Mouse (Mus musculus) lung, postnatal 25 days (tissue): Measurements from ENCODE around the gene Rfesd.

Experiments used
- DNase-seq: peaks from one replicate; pipeline ENCODE4 v3.0.0; 2022; ENCODE audit warnings: low spot score

Rfesd gene

DNA sequence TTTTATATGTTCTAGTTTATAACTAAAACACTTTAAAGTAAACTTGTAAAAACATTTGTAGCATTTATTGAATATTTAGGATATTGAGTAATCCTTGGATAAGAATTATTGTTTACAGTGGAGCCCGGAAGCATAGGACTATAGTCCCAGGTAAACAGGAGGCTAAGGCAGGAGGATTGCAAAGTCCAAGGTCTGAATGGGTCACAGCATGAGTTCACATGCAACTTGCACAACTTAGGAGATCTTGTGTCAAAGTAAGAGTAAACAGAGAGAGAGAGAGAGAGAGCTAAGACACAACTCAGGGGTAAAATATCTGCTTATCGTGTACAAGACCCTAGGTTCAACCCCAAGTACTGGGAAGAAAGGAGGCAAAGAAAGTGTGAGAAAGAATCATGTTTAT lies 41.9 kb downstream of the Rfesd start:
- no peak for DNase-seq

DNA sequence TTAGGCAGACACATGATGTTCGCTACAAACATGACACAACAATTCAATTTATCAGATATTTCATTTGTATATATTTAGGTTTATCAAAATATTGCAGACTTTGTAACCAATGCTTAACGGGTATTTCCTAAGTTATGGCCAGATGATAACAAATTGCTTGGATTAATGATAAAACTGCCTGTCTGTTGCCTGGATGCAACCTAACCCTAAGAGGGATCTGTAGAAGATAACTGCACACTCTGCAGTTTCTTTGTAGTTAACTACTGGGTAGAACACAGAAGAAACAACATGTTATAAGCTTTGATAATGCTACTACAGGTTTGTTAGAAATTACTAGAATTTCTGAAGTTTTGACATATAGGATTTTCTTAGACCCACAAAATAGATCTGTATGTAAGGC lies 42.3 kb downstream of the Rfesd start:
- no peak for DNase-seq

DNA sequence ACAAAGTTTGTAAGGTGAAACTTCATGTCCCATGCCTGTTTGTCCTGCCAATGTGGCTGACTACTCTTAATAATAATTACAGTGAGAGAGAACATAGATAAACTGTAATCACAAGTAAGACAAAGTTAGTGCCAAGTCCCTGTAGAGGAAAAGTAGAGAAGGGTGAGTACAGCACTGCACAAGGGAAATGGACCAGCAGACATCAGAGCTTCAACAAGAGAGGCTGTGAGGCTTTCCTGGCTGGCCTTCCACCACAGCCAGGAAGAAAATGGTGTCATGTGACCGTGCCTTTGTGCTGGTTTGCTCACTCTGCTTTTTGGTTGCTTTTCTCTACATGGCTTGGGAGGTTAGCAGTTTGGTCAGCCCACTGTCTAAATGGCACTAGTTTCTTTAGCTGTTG lies 42.9 kb downstream of the Rfesd start:
- no peak for DNase-seq

DNA sequence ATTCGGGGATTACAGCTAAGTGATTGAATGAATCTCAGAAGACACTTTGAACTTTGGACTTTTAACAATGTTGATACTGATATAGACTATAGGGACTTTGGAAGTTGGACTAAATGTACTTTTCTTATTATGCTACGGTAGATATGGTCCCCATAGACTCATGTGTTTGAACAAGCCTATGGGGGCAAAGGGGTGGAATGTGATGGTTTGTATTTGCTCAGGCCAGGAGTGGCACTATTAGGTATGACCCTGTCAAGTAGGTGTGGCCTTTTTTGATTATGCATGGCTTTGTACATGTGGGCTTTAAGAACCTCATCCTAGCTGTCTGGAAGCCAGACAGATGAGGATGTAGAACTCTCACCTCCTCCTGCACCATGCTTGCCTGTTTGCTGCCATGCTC lies 44.0 kb downstream of the Rfesd start:
- DNase-seq = no peak

DNA sequence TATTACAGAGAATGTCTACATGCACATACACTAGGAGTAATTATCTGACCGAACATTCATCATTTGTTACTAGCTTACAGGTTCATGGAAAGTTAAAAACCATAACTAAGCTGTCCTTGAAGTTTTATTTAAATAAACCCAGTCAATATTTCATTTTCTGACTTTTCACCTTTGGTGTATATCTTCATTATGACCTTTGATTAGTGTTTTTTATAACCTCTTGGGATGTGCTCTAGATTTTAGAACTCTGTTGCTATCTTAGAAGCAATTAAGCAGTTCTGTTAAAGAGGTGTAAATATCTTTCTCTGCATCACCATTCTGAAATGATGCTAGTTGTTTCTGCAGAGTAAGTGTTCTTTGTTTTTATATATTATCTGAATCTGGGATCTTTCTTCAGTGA lies 51.7 kb downstream of the Rfesd start, which contains the start of gene Spata9:
Gene Spata9, plus strand, starts transcription at position 301 of the 400 bp plus-strand sequence.
- DNase-seq = no peak

DNA sequence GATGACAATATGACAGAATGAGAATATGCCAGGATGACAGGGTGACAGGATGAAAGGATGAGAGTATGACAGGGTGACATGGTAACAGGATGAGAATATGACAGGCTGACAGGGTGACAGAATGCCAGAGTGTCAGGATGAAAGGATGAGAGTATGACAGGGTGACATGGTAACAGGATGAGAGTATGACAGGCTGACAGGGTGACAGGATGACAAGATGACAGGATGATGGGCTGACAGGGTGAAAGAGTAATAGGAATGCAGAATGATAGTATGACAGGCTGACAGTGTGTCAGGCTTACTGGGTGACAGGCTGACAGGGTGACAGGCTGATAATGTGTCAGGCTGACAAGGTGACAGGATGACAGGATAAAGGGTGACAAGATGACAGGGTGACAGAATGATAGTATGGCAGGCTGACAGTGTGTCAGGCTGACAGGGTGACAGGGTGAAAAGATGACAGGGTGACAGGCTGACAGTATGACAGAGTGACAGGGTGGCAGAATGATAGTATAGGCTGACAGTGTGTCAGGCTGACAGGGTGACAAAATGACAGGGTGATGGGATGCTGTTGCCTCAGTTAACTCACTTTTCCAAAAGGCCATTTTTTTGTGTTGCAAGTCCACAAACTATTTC lies 63.0 kb downstream of the Rfesd start:
- DNase-seq = no peak
